Mouse (Mus musculus) myocyte (in vitro differentiated cells): ENCODE measurements at regions not wholly inside any gene's neighbourhood (a gene's known extent, or its start where the extent isn't known, plus 50 kb on each side); places are given as distances from the start of the nearest gene placed in this dataset.

ENCODE experiments used
- CEBPB ChIP-seq: IDR thresholded peaks from 2 replicates; pipeline ENCODE4 v1.6.1; 2011; ENCODE audit warnings: mild to moderate bottlenecking, moderate library complexity; ENCODE audit not compliant: poor library complexity, insufficient read depth, severe bottlenecking
- E2F4 ChIP-seq: IDR thresholded peaks from one replicate; pipeline ENCODE4 v1.6.1; 2011; ENCODE audit warnings: mild to moderate bottlenecking, control low read depth, moderate library complexity; ENCODE audit not compliant: insufficient read depth
- MAX ChIP-seq: IDR thresholded peaks from one replicate; pipeline ENCODE4 v1.6.1; 2011; ENCODE audit warnings: low read depth, mild to moderate bottlenecking, control low read depth
- MYOG ChIP-seq, 3 experiments: IDR thresholded peaks; one replicate each; pipeline ENCODE4 v1.6.1; 2011; ENCODE audit warnings: control low read depth in 2 of 3, low read depth in 2 of 3, mild to moderate bottlenecking in 2 of 3; ENCODE audit not compliant: insufficient read length in 2 of 3, control insufficient read depth in 1 of 3, insufficient read depth in 1 of 3
- POLR2A ChIP-seq: IDR thresholded peaks from one replicate; pipeline ENCODE4 v1.6.1; 2011; ENCODE audit warnings: low read depth, mild to moderate bottlenecking, control low read depth, moderate library complexity; ENCODE audit not compliant: insufficient read length
- USF1 ChIP-seq: IDR thresholded peaks from one replicate; pipeline ENCODE4 v1.6.1; 2011; ENCODE audit warnings: low read depth, mild to moderate bottlenecking, control low read depth, moderate library complexity

DNA sequence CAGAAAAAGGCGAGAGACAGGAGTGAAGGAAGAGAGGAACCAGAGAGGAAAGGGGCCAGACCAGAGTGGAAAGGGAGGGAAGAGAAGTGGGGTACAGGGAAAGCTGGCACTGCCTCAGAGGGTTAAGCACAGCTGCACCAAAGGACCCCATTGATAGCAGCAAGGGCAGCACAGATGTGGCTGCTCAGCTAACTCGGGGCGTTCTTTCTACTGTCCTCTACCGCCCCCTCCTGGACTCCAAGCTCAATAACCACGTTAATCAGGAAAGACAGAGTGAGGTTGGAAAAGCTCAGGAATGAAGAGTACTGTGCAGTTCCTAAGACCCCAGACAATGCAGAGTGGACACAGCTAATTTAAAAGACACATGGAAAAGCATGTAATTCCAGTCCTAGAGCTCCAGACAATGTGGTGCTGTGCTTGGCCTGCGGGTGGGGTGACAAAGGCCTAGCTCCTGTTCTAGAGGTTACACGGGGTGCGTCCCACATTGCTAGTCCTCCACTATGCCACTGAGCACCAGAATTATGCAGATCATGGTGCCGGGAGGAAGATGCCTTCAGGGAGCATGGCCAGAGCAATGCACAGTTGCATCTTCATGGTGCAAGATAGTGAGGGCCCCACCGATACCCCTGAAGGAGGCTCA lies 191.4 kb downstream of the Prdm2 start:
- TF ChIP-seq POLR2A: no peak
- no peak for TF ChIP-seq MYOG (IDR thresholded peaks at IDR 0.05; ENCODE audit: control insufficient read depth in 1 of 3, insufficient read depth in 1 of 3, insufficient read length in 2 of 3, low read depth in 2 of 3)
- no peak for TF ChIP-seq MAX
- no peak for TF ChIP-seq USF1
- no peak for TF ChIP-seq CEBPB
- TF ChIP-seq E2F4: no peak
